Mouse (Mus musculus) macrophage (primary cell): ENCODE results near the gene Fam222a. TPM values are rescaled to one million over a fixed set of nuclear protein-coding genes. Genes with fewer than 3 reads are reported as not detected.

Experiments used
- H3K27ac ChIP-seq: fragments of 350-480 bp; formaldehyde crosslinking; 2 replicates; pipeline ENCODE4 v1.9.0; 2021
- H3K36me3 ChIP-seq: fragments of 350-480 bp; formaldehyde crosslinking; 2 replicates; pipeline ENCODE4 v1.9.0; 2021; ENCODE audit errors: inconsistent target
- H3K4me3 ChIP-seq: fragments of 350-480 bp; formaldehyde crosslinking; 2 replicates; pipeline ENCODE4 v1.9.0; 2021; ENCODE audit errors: inconsistent target
- H3K79me2 ChIP-seq: fragments of 350-480 bp; formaldehyde crosslinking; 2 replicates; pipeline ENCODE4 v1.9.0; 2021; ENCODE audit errors: inconsistent target
- WGBS: methylation state at CpG from one replicate; pipeline ENCODE4 v1.1.7; 2026; ENCODE audit warnings: inconsistent platforms; ENCODE audit not compliant: missing documents; 5-methylcytosine and 5-hydroxymethylcytosine counted together
- polyA plus RNA-seq: library from polyadenylated mRNA; stranded (reverse); fragments of 250-400 nt; gene quantifications from 3 replicates; pipeline ENCODE4 v1.2.4, GENCODE M21; 2018; ENCODE audit warnings: inconsistent platforms

Gene Fam222a
- polyA plus RNA-seq, 1 experiment from 2014 or later = 0.96 TPM

DNA sequence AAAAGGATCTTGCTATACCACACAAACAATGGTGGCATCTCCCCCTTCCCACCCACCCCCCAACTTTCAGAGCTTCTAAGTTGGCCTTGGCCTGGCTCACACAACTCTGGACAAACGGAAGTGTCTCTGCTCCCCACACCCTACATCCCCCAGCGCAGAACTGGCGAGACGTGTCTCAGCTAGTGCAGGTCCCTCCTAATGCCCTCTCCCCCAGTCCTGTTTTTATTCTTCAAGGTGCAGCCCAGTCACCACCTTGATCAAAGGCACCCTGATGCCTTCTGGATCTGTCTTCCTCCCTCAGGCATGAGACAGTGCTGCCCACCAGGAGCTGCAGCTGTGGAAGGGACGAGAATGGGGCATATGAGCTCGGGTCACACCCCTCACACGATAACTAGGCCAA lies 88.5 kb downstream of the Fam222a start:
- Histone ChIP-seq H3K27ac (no peak overlapping the region), H3K36me3 (no peaks in the 10 kb centered on the region), H3K79me2 (no peaks in the 10 kb centered on the region), H3K4me3 (no peak overlapping the region)
- WGBS = 90% methylated on average over 7 of the region's 7 CpGs

DNA sequence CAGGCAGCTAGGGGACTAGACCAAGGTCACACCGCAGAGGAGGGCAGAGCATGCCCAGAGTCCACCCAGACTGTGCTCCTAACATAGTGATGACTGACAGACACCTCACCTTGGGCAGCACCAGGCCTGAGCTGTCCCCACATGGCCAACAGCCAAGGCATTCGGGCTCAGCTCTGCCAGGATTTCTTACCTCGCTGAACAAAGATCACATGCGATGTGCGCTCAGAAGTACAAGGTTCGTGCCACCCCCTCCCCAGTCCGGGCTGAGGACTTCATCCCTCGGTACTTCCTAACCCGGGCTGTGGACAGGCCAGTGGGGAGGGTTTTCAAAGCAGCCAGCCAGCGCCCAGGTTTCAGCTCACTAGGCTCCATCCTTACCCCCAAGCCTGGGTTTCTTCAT lies 89.6 kb downstream of the Fam222a start:
- Histone ChIP-seq H3K79me2 (no peaks in the 10 kb centered on the region), H3K4me3 (peak overlapping the region; percentile 6; the same call in 1 of the 2 replicates), H3K27ac (no peak overlapping the region), H3K36me3 (no peaks in the 10 kb centered on the region)
- 82% methylated on average over 10 of the region's 10 CpGs for WGBS

DNA sequence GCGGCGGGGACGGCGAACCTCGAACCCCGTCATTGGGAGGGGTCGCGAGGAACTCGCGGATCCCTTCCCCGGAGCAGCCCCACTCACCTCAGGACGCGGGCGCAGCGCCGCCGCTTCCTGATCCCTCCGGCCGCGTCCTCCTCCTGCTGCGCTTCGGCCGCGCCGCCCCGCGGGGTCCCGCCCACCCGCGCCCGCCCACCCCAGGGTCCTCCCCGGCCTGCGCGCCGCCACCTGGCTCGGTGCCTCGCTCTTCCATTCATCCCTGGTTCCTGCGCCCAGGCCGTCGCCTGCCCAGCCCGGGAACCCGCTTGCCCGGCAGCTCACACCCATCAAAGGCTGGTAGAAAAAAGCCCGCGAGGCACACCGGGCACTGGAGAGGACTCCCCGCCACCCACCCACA lies 90.4 kb downstream of the Fam222a start, which contains the start of gene Trpv4:
Trpv4 (minus strand) TSS at position 167 of the 400 bp plus-strand sequence.
- no peaks in the 10 kb centered on the region for H3K36me3 ChIP-seq
- H3K4me3 ChIP-seq = peak within 1 kb of the TSS; percentile 6; the same call in 1 of the 2 replicates
- 6% methylated on average over 44 of the region's 47 CpGs for WGBS
- H3K27ac ChIP-seq = no peak within 1 kb of the TSS
- no peaks in the 10 kb centered on the region for H3K79me2 ChIP-seq

DNA sequence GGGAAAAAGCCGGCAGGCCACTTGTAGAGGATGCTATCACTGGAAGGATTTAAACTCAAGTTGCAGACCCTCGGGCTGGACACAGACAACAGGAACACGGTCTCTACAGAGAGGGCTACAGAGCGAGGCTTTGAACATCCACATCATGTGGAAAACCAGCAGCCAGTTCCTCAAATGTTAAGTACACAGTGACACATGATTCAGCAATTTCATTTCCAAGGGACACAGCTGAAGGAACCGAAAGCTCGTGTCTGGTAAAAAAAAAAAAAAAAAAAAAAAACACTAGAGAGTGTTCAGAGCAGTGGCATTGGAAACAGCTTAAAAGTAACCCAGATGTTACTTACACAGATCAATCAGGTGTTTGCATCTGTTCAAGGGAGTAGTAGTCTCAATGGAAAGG lies 93.2 kb downstream of the Fam222a start:
- Histone ChIP-seq H3K36me3 (no peaks in the 10 kb centered on the region), H3K27ac (peak overlapping the region; percentile 90), H3K79me2 (no peaks in the 10 kb centered on the region), H3K4me3 (no peak overlapping the region)
- 3% methylated on average over 6 of the region's 6 CpGs for WGBS

Other genes starting within 250 kb of the Fam222a start
- 35.6 to 52.1 TPM (median 46.0 TPM) in 3 replicates for gene Kctd10, start 187.5 kb upstream of the Fam222a start, polyA plus RNA-seq
- gene Ube3b, start 187.4 kb upstream of the Fam222a start, polyA plus RNA-seq = 30.9 to 38.3 TPM (median 37.2 TPM) in 3 replicates
- 6.3 to 6.8 TPM (median 6.5 TPM) in 3 replicates for gene Mmab, start 124.0 kb upstream of the Fam222a start, polyA plus RNA-seq
- 7.8 to 26.3 TPM (median 14.2 TPM) in 3 replicates for gene Mvk, start 123.7 kb upstream of the Fam222a start, polyA plus RNA-seq
- 4.4 to 12.1 TPM (median 7.1 TPM) in 3 replicates for gene Trpv4, start 90.4 kb downstream of the Fam222a start, polyA plus RNA-seq
- 289 to 530 TPM (median 368 TPM) in 3 replicates for gene Gltp, start 123.0 kb downstream of the Fam222a start, polyA plus RNA-seq
- gene Tchp, start 139.7 kb downstream of the Fam222a start, polyA plus RNA-seq = 5.0 to 7.6 TPM (median 6.4 TPM) in 3 replicates
- 144 to 222 TPM (median 173 TPM) in 3 replicates for gene Ankrd13a, start 206.7 kb downstream of the Fam222a start, polyA plus RNA-seq
- gene Git2, start 207.5 kb downstream of the Fam222a start, polyA plus RNA-seq = 37.1 to 50.3 TPM (median 46.2 TPM) in 3 replicates